ENCODE assay signal across 24 mouse cellular contexts in the genomic region with DNA sequence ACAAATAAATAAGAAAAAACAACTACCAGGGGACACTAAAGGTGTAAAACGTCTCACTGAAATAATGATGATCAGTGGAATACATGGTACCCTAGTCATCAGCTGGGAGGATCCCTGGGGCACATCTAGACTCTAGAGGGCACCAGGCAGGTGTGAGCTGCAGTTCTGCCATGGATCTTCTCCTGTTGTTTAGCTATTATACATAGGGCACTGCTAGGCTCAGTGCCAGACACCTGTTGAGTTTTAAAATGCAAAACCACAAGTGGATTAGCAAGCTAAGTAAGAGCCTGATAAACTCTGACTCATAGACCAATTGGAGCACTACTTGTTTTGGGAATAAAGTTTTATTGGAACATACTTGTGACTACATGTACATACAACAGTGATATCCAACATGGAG. TPM values are rescaled to one million over a fixed set of nuclear protein-coding genes. Genes with fewer than 3 reads are reported as not detected.
A peak's percentile ranks its signal among the peaks of the same experiment; 100 is the strongest.
DNase-seq lines count a peak whose midpoint lies in the region; ATAC-seq and TF ChIP-seq lines count a peak whose summit lies in the region.
"Had no signal": no experiment of that assay in that cellular context is flagged by ENCODE, and none has a peak within 500 bp of the region (broad histone marks: within the 10 kb centered on the region; RNA-seq: fewer than 3 reads in every experiment).

No protein-coding gene starts in this region.

- H3K36me3 ChIP-seq in C2C12 (ENCODE audit: control insufficient read depth, insufficient read depth): peaks cover 55% of the 10 kb centered on the region

- H3K79me2 ChIP-seq in C2C12 (ENCODE audit: control insufficient read depth, insufficient read depth): no peaks in the 10 kb centered on the region

- POLR2A ChIA-PET in Patski (lab: Charles Lee): no interaction called here

- H3K79me3 ChIP-seq in C2C12 (ENCODE audit: low read depth): no peaks in the 10 kb centered on the region

- no peak for ATAC-seq in Patski
- ATAC-seq in frontal cortex, adult (ENCODE audit: low TSS enrichment): no peak
- ATAC-seq: forebrain, embryonic 14.5 days; forebrain, postnatal 0 days; intestine, postnatal 0 days had no signal

- no peak overlapping the region for H3K4me3 ChIP-seq in C2C12 (ENCODE audit: insufficient read depth, poor library complexity, severe bottlenecking)
- H3K4me3 ChIP-seq: embryonic facial prominence, embryonic 15.5 days; heart, adult 2 months; hindbrain, embryonic 12.5 days; hindbrain, embryonic 15.5 days had no signal

- CTCF ChIA-PET in Patski (lab: Charles Lee): interaction anchor here (1.2 to 4.2 kb wide), 2 partner anchors 12 to 15 kb away, joined by 3 to 10 read pairs; no protein-coding TSS in a partner anchor

- DNase-seq in heart, adult 11 months: peak; percentile 15
- DNase-seq in heart, adult 8-10 months (ENCODE audit: low spot score): no peak
- DNase-seq in 3T3-L1 (ENCODE audit: low read depth, low spot score) (peak; percentile 9), Patski (ENCODE audit: low read depth, low spot score) (peak; percentile 37)
- DNase-seq in spleen, postnatal 10 days (ENCODE audit: low spot score in 2 of 2): no peak
- DNase-seq in thymus, adult 18-20 months: no peak
- DNase-seq: adrenal gland, adult 2 months; adrenal gland, postnatal 14 days; cerebellum, adult 11-12 months; cerebellum, adult 8-10 months; cerebellum, postnatal 10 days; cerebellum, postnatal 36 days; embryo, embryonic 11 days; forebrain, postnatal 0 days; gastrocnemius, postnatal 25 days; heart, adult 2 months had no signal

- in situ Hi-C loops in Patski (cut with MboI; ENCODE audit: low pct_unique_long_range_greater_than_20kb): no loop called here

- TF ChIP-seq CTCF in C2C12 (IDR thresholded peaks at IDR 0.05; ENCODE audit: control insufficient read depth, insufficient read depth, insufficient read length): no peak
- no peak for TF ChIP-seq CTCF in Patski (IDR thresholded peaks at IDR 0.05)

- H3K27me3 ChIP-seq in C2C12 (ENCODE audit: control insufficient read depth, insufficient read depth, insufficient read length): no peaks in the 10 kb centered on the region
- H3K27me3 ChIP-seq in Patski: no peaks in the 10 kb centered on the region
- H3K27me3 ChIP-seq: CH12.LX; embryonic facial prominence, embryonic 15.5 days; hindbrain, embryonic 12.5 days; hindbrain, embryonic 15.5 days had no signal

- no peak overlapping the region for H3ac ChIP-seq in C2C12 (ENCODE audit: control insufficient read depth, insufficient read length, low read depth)

TF ChIP-seq in C2C12, 6 proteins besides CTCF, POLR2A, EP300 and RAD21:
- TF ChIP-seq CEBPB (IDR thresholded peaks at IDR 0.05; ENCODE audit: low read depth) (no peak), MYOD1 (IDR thresholded peaks at IDR 0.05; ENCODE audit: control insufficient read depth, insufficient read length, low read depth) (peak; percentile 74), MAX (IDR thresholded peaks at IDR 0.05) (no peak)

RNA-seq across cellular contexts. Expression of a gene that starts 42.1 kb away (rescaled TPM):
- total RNA-seq in heart, adult 8-10 months (2022): 10 to 100 TPM; 18.1 to 22.2 (median 20.3) TPM
- polyA plus RNA-seq in C2C12 (2012; fragmentation: generic; extraction: Trizol): 13.2 TPM
- 22.5 TPM for polyA plus RNA-seq in Patski (2021)

RNA-seq across cellular contexts. Expression of a gene that starts 42.2 kb away (rescaled TPM):
- 10 to 100 TPM; 14.2 to 18.2 (median 15.2) TPM for total RNA-seq in heart, adult 8-10 months (2022)
- polyA plus RNA-seq in C2C12 (2012; fragmentation: generic; extraction: Trizol): 17.0 TPM
- 36.8 TPM for polyA plus RNA-seq in Patski (2021)

RNA-seq across cellular contexts. Expression of a gene that starts 55.9 kb away (rescaled TPM):
- total RNA-seq in heart, adult 8-10 months (2022): 10 to 100 TPM; 18.9 to 23.0 (median 21.1) TPM
- polyA plus RNA-seq in C2C12 (2012; fragmentation: generic; extraction: Trizol) (3.1 TPM), Patski (2021) (18.8 TPM)

Comparison
In these comparisons a context has a peak if more than half of its experiments do, and no peak if none do; other contexts are left out.
1. DNase-seq: peak in heart, adult 11 months (single experiment), 3T3-L1 (single experiment) and Patski (single experiment); none in heart, adult 8-10 months (single experiment), spleen, postnatal 10 days (0 of 2) and thymus, adult 18-20 months (0 of 2).